Mouse (Mus musculus): Measurements from ENCODE around the gene Gart. TPM values are rescaled to one million over a fixed set of nuclear protein-coding genes. Genes with fewer than 3 reads are reported as not detected.

Gart gene
- polyA plus RNA-seq, 1 experiment from 2014 or later: 33.4 TPM

GRCm38 (mm10) chr16:91578980-91579720, 67.6 kb downstream of the Gart start:
- ATAC-seq: no peak
- no peak overlapping the region for H3K27ac ChIP-seq (ENCODE audit: low read depth)
- H3K4me1 ChIP-seq (ENCODE audit: insufficient read depth): no peaks in the 10 kb centered on the region
- DNase-seq: no peak
- H3K4me3 ChIP-seq (ENCODE audit: low read depth, low read length): no peak overlapping the region
- 82% methylated on average over 14 of the region's 14 CpGs for WGBS (ENCODE audit: insufficient replicate concordance)
- H3K4me2 ChIP-seq (ENCODE audit: low read depth, low read length): no peak overlapping the region
- H3K27me3 ChIP-seq (ENCODE audit: insufficient read depth, low read length): no peaks in the 10 kb centered on the region
- no peak for TF ChIP-seq EP300 (IDR thresholded peaks at IDR 0.05; ENCODE audit: low read depth)
- TF ChIP-seq CTCF (IDR thresholded peaks at IDR 0.05; ENCODE audit: low read depth): no peak
- no peaks in the 10 kb centered on the region for H3K9me3 ChIP-seq (ENCODE audit: low read length)
- no peak overlapping the region for H3K9ac ChIP-seq (replicated peaks)
- H3K36me3 ChIP-seq (replicated peaks; ENCODE audit: insufficient read depth, low read length): peaks cover 26% of the 10 kb centered on the region

- WGBS (ENCODE audit: insufficient replicate concordance): 79% methylated on average over 13 of the region's 13 CpGs
- no peak for ATAC-seq
Measured at GRCm38 (mm10) chr16:91575151-91575550, 71.6 kb downstream of the Gart start.

More at GRCm38 (mm10) chr16:91575151-91575550, 71.6 kb downstream of the Gart start:
- Histone ChIP-seq H3K36me3 (replicated peaks; ENCODE audit: insufficient read depth, low read length) (peaks cover 15% of the 10 kb centered on the region; the same call in 1 of the 2 replicates), H3K4me1 (ENCODE audit: insufficient read depth) (no peaks in the 10 kb centered on the region; the same call in 1 of the 2 replicates), H3K4me2 (ENCODE audit: low read depth, low read length) (no peak overlapping the region), H3K27me3 (ENCODE audit: insufficient read depth, low read length) (no peaks in the 10 kb centered on the region), H3K9ac (replicated peaks) (no peak overlapping the region), H3K27ac (ENCODE audit: low read depth) (no peak overlapping the region), H3K4me3 (ENCODE audit: low read depth, low read length) (no peak overlapping the region), H3K9me3 (ENCODE audit: low read length) (no peaks in the 10 kb centered on the region)
- no peak for TF ChIP-seq CTCF (IDR thresholded peaks at IDR 0.05; ENCODE audit: low read depth)
- TF ChIP-seq EP300 (IDR thresholded peaks at IDR 0.05; ENCODE audit: low read depth): no peak
- no peak for DNase-seq

Other genes starting within 250 kb of the Gart start
- 25.5 and 26.4 TPM in 2 replicates for gene Il10rb, start 240.8 kb downstream of the Gart start, polyA plus RNA-seq (2015; fragmentation: Nextera tagmentation; extraction: Ambion mirVana)
- gene Ifnar1, start 161.7 kb downstream of the Gart start, polyA plus RNA-seq (2015; fragmentation: Nextera tagmentation; extraction: Ambion mirVana): 16.3 and 16.6 TPM in 2 replicates
- 18.2 and 20.8 TPM in 2 replicates for gene Ifngr2, start 99.9 kb downstream of the Gart start, polyA plus RNA-seq (2015; fragmentation: Nextera tagmentation; extraction: Ambion mirVana)
- gene Tmem50b, start 49.2 kb downstream of the Gart start, polyA plus RNA-seq (2015; fragmentation: Nextera tagmentation; extraction: Ambion mirVana): 8.6 and 9.8 TPM in 2 replicates
- gene Dnajc28, start 27.9 kb downstream of the Gart start, polyA plus RNA-seq (2015; fragmentation: Nextera tagmentation; extraction: Ambion mirVana): 3.6 and 4.3 TPM in 2 replicates
- 44.2 and 45.4 TPM in 2 replicates for gene Son, start 554 bp upstream of the Gart start, polyA plus RNA-seq (2015; fragmentation: Nextera tagmentation; extraction: Ambion mirVana)
- gene Donson, start 41.8 kb upstream of the Gart start, polyA plus RNA-seq (2015; fragmentation: Nextera tagmentation; extraction: Ambion mirVana): 12.4 and 14.2 TPM in 2 replicates
- 27.3 and 27.4 TPM in 2 replicates for gene Cryzl1, start 82.0 kb upstream of the Gart start, polyA plus RNA-seq (2015; fragmentation: Nextera tagmentation; extraction: Ambion mirVana)
- gene Itsn1, start 82.3 kb upstream of the Gart start, polyA plus RNA-seq (2015; fragmentation: Nextera tagmentation; extraction: Ambion mirVana): 17.5 and 19.7 TPM in 2 replicates